Mouse (Mus musculus): Measurements from ENCODE around the gene Lfng. TPM values are rescaled to one million over a fixed set of nuclear protein-coding genes. Genes with fewer than 3 reads are reported as not detected.
A peak's percentile ranks its signal among the peaks of the same experiment; 100 is the strongest.

Gene Lfng
- total and polyA plus RNA-seq, 2 experiments = 5.5 to 9.5 TPM

DNA sequence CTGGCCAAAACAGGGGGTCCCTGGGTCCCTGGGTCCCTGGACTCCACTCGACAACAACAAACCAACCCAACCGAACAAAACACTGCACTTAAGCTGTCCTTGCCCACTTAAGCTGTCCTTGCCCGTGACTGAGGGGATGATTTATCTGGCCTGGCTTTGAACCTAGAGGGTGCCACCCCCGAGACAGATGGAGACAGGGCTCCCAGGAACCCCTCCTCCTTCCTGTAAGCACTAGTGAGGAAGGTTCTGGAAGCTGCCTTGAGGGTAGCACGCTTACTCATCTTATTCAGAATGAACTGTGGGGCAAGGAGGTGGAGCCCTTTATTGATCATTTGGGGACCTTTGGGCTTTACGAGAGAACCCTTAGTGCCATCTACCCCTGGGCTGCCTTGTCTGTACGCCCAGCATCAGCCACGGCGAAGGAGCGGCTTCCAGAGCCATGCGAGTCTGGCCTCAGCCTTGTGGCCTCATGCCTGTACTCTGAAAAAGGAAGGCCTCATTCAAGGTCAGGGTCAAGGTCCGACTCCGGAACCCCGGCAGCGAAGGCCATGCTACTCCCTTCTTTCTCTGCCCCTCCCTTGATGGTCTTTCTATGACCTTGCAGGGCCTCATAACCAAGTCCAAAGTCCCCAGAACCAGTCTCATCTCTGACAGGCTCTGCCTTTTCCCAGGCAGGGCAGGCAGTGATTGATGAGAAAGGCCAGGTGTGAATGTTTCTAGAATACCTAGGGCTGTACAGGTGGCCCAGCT, 47.2 kb downstream of the Lfng start:
- Histone ChIP-seq H3K9ac (ENCODE audit: low read depth, low read length) (no peak overlapping the region), H3K79me2 (ENCODE audit: control insufficient read depth, insufficient read depth, low read length) (no peaks in the 10 kb centered on the region), H3K36me3 (ENCODE audit: control insufficient read depth, insufficient read depth, low read length) (no peaks in the 10 kb centered on the region), H3K4me3 (ENCODE audit: insufficient read depth, low read depth, low read length) (no peak overlapping the region), H3K27ac (replicated peaks; ENCODE audit: insufficient read depth, low read depth, low read length) (no peak overlapping the region), H3K4me1 (ENCODE audit: control insufficient read depth, insufficient read depth, low read length) (peaks cover 2% of the 10 kb centered on the region), H3K27me3 (ENCODE audit: control insufficient read depth, insufficient read depth, low read length) (no peaks in the 10 kb centered on the region)
- DNase-seq (ENCODE audit: extremely low read depth, low read depth, low spot score) = peak; percentile 15
- no peak for TF ChIP-seq CTCF (IDR thresholded peaks at IDR 0.05; ENCODE audit: low read depth, low read length)
- TF ChIP-seq POLR2A (IDR thresholded peaks at IDR 0.05; ENCODE audit: extremely low read depth, insufficient read depth, low read length) = no peak
- 52% methylated on average over 15 of the region's 15 CpGs for WGBS

DNA sequence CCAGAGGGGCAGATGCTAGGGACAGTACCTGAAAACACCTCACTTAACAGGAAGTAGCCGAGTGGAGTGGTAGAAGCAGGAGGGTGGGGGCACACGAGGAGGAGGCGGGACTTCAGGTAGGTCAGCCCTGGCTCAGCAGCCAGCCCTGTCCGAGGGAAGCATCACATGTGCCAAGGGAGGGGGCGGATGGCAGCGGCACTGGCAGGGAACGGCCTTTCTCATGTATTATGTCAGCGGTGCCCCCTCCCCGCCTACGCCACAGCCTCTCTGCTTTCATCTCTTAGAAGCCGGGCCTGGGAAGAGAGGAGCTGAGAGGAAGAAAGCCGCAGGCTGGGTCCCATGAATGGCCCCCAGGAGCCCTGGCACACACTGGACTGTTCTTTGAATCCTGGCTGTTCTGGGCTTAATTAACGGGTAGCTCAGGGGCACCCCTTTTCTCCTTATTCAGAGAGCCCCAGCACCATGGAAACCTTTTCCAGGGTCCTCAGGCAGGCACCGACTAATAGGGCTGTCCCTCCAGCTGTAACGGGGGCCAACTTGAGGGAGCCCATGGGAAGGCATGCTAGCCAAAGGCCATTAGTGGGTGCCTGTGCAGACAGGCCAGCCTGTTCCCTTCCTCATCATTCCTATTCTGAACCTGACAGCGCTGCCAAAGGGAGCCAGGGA, 52.6 kb downstream of the Lfng start:
- TF ChIP-seq CTCF (IDR thresholded peaks at IDR 0.05; ENCODE audit: low read depth, low read length) (no peak), POLR2A (IDR thresholded peaks at IDR 0.05; ENCODE audit: extremely low read depth, insufficient read depth, low read length) (no peak)
- Histone ChIP-seq H3K36me3 (ENCODE audit: control insufficient read depth, insufficient read depth, low read length) (no peaks in the 10 kb centered on the region), H3K4me1 (ENCODE audit: control insufficient read depth, insufficient read depth, low read length) (no peaks in the 10 kb centered on the region), H3K9ac (ENCODE audit: low read depth, low read length) (no peak overlapping the region), H3K27me3 (ENCODE audit: control insufficient read depth, insufficient read depth, low read length) (no peaks in the 10 kb centered on the region), H3K4me3 (ENCODE audit: insufficient read depth, low read depth, low read length) (no peak overlapping the region), H3K27ac (replicated peaks; ENCODE audit: insufficient read depth, low read depth, low read length) (no peak overlapping the region), H3K79me2 (ENCODE audit: control insufficient read depth, insufficient read depth, low read length) (no peaks in the 10 kb centered on the region)
- WGBS = 54% methylated on average over 16 of the region's 16 CpGs
- no peak for DNase-seq (ENCODE audit: extremely low read depth, low read depth, low spot score)

DNA sequence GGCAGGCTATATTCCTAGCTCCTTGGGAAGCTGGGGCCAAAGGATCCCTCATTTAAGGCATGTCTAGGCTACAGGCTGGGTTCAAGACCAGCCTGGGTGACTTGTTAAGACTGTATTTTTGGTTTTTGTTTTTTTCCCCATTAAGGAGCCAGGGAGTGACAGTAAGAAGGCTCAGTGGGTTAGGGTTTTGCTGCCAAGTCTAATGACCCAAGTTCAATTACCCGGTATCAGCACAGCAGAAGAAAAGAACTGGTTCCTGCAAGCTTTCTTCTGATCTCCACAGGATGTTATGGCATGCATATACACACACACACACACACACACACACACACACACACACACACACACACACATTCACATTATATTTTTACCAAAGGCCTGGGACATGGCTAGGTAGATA, 53.3 kb downstream of the Lfng start:
- no peaks in the 10 kb centered on the region for H3K27me3 ChIP-seq (ENCODE audit: control insufficient read depth, insufficient read depth, low read length)
- TF ChIP-seq POLR2A (IDR thresholded peaks at IDR 0.05; ENCODE audit: extremely low read depth, insufficient read depth, low read length) = no peak
- TF ChIP-seq CTCF (IDR thresholded peaks at IDR 0.05; ENCODE audit: low read depth, low read length) = no peak
- no peaks in the 10 kb centered on the region for H3K4me1 ChIP-seq (ENCODE audit: control insufficient read depth, insufficient read depth, low read length)
- 56% methylated on average over 1 of the region's 1 CpGs for WGBS
- no peak for DNase-seq (ENCODE audit: extremely low read depth, low read depth, low spot score)
- no peaks in the 10 kb centered on the region for H3K79me2 ChIP-seq (ENCODE audit: control insufficient read depth, insufficient read depth, low read length)
- H3K36me3 ChIP-seq (ENCODE audit: control insufficient read depth, insufficient read depth, low read length) = no peaks in the 10 kb centered on the region
- H3K9ac ChIP-seq (ENCODE audit: low read depth, low read length) = no peak overlapping the region
- no peak overlapping the region for H3K4me3 ChIP-seq (ENCODE audit: insufficient read depth, low read depth, low read length)
- no peak overlapping the region for H3K27ac ChIP-seq (replicated peaks; ENCODE audit: insufficient read depth, low read depth, low read length)

DNA sequence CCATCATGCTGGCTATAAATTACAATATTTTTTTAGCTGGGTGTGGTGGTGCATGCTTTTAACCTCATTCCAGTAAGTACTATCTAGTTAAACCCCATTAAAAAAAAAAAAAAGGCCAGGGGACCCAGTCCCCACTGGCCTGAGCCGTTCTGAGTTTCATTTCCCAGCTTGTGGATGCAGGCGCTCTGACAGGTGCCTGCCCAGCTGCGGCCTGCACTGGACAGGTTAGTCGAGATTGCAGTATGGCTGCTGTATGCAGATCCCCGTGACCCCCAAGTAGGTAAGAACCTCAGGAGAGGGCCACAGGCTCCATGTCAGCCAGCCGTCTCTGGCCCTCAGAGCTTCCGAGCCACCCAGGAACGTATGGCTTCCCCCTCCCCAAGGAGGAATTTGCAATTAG, 54.3 kb downstream of the Lfng start:
- DNase-seq (ENCODE audit: extremely low read depth, low read depth, low spot score) = no peak
- no peak for TF ChIP-seq POLR2A (IDR thresholded peaks at IDR 0.05; ENCODE audit: extremely low read depth, insufficient read depth, low read length)
- TF ChIP-seq CTCF (IDR thresholded peaks at IDR 0.05; ENCODE audit: low read depth, low read length) = no peak
- 77% methylated on average over 8 of the region's 8 CpGs for WGBS
- no peak overlapping the region for H3K27ac ChIP-seq (replicated peaks; ENCODE audit: insufficient read depth, low read depth, low read length)
- H3K36me3 ChIP-seq (ENCODE audit: control insufficient read depth, insufficient read depth, low read length) = no peaks in the 10 kb centered on the region
- H3K27me3 ChIP-seq (ENCODE audit: control insufficient read depth, insufficient read depth, low read length) = no peaks in the 10 kb centered on the region
- no peak overlapping the region for H3K4me3 ChIP-seq (ENCODE audit: insufficient read depth, low read depth, low read length)
- no peaks in the 10 kb centered on the region for H3K79me2 ChIP-seq (ENCODE audit: control insufficient read depth, insufficient read depth, low read length)
- H3K9ac ChIP-seq (ENCODE audit: low read depth, low read length) = no peak overlapping the region
- H3K4me1 ChIP-seq (ENCODE audit: control insufficient read depth, insufficient read depth, low read length) = no peaks in the 10 kb centered on the region

DNA sequence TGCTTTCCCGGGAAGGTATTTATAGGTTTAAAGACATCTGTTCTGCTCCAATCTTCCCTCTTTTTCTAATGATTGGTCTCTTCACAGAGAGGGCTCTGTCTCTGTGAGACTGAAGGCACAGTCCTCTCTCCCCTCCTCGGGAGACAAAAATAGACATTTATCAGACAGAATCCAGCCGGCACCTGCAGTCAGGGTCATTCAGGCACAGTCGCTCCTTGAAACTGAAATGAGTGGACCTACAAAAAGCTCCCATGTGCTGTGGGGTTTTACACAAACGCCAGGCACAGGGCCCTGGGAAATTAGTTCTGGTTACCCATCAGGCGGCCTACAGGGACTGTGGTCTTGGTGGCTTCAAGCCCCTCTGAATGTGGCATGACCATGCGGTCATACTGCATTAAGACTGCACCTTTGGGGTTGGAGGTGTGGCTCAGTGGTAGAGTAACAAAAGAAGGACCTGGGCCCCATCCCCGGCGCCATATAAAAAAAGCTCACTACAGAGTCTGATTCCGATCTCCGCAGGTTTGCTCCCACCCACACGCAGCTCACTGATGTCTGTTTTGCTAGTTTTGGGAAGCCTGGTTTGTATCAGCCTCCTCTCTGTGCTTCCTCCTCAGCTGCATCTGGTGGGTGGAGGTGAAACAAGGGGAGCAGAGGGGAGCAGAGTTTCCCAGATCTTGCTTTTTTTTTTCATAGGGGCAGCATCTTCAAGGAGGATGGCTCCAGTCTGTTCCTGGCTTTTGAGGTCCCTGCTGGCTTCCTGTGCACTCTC, 54.9 kb downstream of the Lfng start:
- Histone ChIP-seq H3K4me1 (ENCODE audit: control insufficient read depth, insufficient read depth, low read length) (no peaks in the 10 kb centered on the region), H3K4me3 (ENCODE audit: insufficient read depth, low read depth, low read length) (no peak overlapping the region), H3K27me3 (ENCODE audit: control insufficient read depth, insufficient read depth, low read length) (no peaks in the 10 kb centered on the region), H3K36me3 (ENCODE audit: control insufficient read depth, insufficient read depth, low read length) (no peaks in the 10 kb centered on the region), H3K79me2 (ENCODE audit: control insufficient read depth, insufficient read depth, low read length) (no peaks in the 10 kb centered on the region), H3K27ac (replicated peaks; ENCODE audit: insufficient read depth, low read depth, low read length) (no peak overlapping the region), H3K9ac (ENCODE audit: low read depth, low read length) (no peak overlapping the region)
- 82% methylated on average over 12 of the region's 12 CpGs for WGBS
- TF ChIP-seq POLR2A (IDR thresholded peaks at IDR 0.05; ENCODE audit: extremely low read depth, insufficient read depth, low read length) = no peak
- TF ChIP-seq CTCF (IDR thresholded peaks at IDR 0.05; ENCODE audit: low read depth, low read length) = no peak
- no peak for DNase-seq (ENCODE audit: extremely low read depth, low read depth, low spot score)
